Mouse (Mus musculus) layer of hippocampus, adult 18-20 months (tissue): ENCODE data around the gene Aff4. TPM values are rescaled to one million over a fixed set of nuclear protein-coding genes. Genes with fewer than 3 reads are reported as not detected.
A peak's percentile ranks its signal among the peaks of the same experiment; 100 is the strongest.

Experiments
- DNase-seq, 2 experiments: peaks; one replicate each; pipeline ENCODE4 v3.0.0; 2022; ENCODE audit warnings: low spot score in 2 of 2
- microRNA-seq, 2 experiments: library from miRNA; unstranded; fragments of <30 nt; microRNA quantifications; one replicate each; pipeline ENCODE4 v1.2.0; 2021
- total RNA-seq, 2 experiments: library from RNA; stranded (reverse); gene quantifications; 2 replicates each; pipeline ENCODE4 v1.2.3; 2021

Gene Aff4
- total RNA-seq, 2 experiments from 2014 or later: 236 to 237 TPM

DNA sequence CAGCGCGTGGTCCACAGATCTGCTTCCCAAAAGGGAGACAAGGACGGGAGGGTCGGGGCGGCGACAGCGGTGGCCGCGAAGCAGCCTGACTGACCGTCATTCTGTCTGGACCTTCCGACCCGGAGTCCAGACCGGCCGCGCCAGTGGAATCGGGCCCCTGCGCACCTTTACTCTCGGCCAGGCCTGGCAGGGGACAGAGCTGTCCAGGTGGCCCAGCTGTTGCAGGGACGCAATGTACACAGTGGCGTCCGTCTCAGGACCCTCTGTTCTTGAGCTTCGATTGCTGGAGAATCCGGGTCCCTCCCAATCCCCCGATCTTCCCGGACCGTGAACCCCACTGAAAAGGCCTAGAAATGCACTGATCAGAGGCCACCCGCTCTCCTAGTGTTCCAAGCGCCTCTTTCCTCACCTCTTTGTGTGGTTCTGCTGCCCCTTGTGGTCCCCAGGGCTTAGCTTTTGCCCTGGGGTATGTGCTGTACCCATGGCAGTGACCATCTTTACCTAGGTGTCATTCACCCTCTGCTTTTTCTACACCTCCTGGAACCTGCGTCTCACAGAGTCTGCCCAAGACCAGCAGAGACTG, 106.8 kb downstream of the Aff4 start:
- no peak for DNase-seq

DNA sequence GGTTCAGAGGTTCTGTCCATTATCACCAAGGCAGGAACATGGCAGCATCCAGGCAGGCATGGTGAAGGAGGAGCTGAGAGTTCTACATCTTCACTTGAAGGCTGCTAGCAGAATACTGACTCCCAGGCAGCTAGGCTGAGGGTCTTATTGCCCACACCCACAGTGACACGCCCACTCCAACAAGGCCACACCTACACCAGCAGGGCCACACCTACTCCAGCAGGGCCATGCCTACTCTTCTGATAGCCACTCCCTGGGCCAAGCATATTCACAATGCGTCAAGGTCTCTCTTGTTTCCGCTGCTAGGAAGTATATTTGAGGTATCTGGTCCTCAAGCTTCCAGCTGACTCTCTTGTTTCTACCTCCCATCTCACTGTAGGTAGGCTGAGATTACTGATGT, 108.4 kb downstream of the Aff4 start:
- DNase-seq: no peak

DNA sequence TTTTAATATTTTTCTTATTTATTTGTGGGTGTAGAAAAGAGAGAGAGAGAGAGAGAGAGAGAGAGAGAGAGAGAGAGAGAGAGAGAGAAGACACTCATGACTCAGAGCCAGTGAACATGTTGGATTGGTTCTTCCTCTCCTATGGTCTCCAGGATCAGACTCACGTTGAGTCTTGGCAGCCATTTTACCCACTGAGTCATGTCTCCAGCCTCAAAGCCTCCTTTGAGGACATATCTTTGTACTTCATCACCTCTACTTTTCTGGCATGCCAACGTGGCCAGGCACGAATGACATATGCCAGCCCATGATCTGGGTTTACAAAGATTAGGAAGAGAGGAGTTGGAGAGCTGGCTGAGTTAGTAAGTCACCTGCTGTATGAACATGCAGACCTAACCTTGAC, 109.6 kb downstream of the Aff4 start:
- no peak for DNase-seq

DNA sequence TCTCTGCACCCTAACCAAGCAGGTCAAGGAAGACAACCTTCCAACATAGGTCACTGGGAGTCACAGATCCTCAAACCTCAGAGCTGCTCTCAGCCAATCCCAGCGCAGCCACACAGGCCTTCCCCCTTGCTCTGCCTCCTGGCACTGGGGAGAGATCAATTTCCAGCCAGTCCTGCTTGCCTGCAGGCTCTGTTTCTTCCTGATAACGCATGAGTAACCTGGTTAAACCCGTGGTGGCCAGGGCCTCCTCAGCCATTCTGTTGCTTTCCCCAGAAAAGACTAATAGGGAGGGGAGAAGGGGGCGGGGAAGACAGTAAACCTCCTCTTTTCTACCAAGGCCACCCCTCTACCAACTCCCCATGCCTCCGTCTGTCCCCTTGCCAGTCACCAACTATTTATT, 111.1 kb downstream of the Aff4 start:
- DNase-seq: no peak

DNA sequence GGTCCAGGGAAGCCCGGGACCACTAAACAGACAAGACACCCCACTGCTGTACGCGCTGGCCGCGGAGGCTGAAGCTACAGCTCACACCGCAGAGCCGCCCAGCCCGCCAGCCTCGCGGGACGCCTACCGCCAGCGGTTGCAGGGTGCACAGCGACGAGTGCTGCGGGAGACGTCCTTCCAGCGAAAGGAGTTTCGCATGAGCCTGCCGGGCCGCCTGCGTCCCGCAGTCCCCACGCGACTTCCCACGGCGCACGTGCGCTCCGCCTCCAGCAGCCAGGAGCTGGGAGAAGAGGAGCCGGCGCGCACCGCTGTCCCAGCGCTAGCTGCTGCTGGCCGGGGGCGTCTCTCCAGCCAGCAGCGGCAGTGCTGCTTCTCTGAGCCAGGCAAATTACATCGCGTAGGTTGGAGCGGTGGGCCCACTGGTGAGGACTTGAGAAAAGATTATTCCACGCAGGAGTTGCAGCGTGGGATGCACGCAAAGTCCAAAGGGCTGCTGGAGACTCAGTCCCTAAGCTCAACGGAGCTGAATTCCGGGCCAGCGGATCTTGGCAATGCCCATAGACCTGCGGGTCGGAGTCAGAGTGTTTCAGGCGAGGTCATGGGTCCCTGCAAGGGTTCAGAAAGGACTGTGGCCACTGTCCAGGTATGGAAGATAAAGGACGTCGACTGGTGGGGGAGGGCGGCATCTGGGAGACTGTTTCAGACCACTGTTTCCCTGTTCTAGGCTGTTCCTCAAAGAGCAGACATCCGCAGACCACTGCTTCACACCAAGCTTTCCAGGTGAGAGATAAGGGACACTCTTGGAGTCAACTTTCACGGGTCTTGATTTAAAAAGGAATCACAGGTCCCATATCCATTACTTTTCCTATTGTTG, 113.2 kb downstream of the Aff4 start:
- DNase-seq: peak in 1 of 2 experiments; percentile 27

DNA sequence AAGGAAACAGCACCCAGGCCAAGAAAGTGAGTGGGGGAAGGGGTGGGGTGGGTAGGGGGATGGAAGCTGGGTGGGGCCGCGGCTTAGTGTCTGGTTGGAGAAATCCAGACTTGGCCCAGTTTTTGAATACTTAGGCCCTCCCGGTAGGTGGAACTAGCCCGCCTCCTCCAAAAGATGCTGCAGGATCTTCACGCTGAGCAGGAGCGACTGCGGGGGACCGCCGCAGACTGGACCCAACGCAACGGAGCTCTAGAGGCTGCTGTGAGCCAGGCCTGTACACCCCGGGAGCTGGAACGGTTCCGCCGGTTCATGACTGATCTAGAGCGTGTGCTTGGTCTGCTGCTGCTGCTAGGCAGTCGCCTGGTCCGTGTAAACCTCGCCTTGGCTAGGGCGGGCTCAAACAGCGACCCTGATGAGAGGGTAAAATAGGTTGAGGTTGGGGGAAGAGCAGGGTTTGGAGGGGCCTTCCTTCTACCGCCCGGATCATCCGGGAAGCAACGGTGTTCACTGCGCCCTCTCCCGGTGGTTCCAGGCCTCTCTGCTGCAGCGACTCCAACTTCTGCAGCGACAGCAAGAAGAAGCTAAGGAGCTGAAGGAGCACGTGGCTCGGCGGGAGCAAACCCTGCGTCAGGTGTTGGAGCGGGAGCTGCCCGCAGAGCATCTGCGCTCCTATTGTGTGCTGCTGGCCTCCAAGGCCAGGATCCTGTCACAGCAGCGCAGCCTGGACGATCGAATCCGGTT, 115.8 kb downstream of the Aff4 start:
- peak; percentile 71 to 88 for DNase-seq

DNA sequence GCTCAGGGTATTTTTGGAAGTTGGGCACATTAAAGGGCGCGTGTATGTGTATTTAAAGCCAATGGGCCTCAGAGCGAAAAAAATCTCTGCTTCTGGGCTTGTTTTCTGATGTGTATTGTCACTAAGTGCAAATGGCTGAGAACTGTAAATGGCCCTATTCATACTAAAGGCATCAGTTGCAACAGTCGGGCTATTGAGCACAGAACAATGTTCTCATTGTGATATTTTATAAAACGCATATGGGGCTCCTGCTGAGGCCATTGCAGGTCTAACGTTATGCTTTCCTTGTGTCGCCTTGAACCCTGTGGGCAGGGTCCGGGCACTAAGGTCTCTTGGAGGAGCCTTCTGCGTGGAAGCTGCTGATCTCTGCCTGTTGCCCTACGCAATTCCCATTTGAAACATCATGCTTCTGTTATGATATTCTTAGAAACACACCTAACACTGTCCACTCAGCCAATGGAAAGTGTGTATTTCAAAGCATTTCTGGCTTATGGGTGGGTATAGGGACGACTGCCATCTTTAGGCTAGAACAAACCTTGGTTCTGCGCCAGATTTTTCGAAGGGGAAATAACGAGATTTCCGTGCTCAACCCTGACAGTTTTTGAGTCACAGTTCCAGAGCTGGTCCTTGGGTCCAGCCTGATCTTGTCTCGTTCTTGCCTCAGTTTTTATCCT, 118.8 kb downstream of the Aff4 start:
- peak in 1 of 2 experiments; percentile 33 for DNase-seq

DNA sequence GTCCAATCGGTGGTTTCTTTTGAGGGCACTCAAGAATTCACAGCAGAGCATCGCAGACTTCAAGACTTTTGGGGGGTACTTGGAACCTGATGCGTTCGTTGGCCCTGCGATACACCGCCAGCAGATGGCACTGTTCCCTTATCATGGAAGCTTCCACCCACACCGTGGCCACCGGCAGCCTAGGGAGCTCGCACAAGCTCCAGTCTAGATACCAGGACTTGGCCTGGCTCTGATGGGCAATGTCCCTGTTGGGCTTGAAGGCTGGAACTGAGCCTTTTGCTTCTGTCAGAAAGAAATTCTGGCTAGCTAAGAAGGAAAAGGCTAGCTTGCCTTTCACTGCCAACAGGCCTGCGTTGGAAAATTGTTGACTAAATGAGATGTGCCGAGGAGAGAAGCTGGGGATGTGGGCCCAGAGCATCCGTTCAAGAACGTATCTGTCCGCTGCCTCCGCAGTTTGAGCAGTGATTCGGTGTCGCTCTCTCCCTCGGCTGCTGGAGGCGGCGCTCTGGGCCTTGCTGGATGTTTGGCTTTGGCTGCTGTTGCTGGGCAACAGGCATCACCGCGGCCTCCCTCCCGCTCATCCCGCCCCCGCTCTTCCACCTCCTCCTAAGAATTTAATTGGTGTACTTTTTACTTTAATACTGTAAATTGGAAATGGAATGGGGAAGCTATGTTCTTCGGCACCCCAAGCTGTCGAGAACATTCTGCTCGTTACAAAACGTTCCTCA, 119.5 kb downstream of the Aff4 start, which contains the start of gene Gm9837:
Gene Gm9837 (minus strand): TSS at position 512 of the 728 bp plus-strand sequence.
- peak; percentile 93 to 97 for DNase-seq

Small RNA genes lying within 50 kb of the gene (microRNA-seq; reads per million reads assigned to microRNA genes)
- 0 to 0.20 reads per million in 2 experiments for gene Mir6920

Other genes with a start within 250 kb of the Aff4 start
- gene Hspa4, start 50.4 kb upstream of the Aff4 start, total RNA-seq: 100 to 1,000 TPM; 178 to 180 TPM
- 10 to 100 TPM; 11.0 to 11.8 TPM for gene Zcchc10, start 26.2 kb upstream of the Aff4 start, total RNA-seq
- not detected for gene Leap2, start 72.3 kb downstream of the Aff4 start, total RNA-seq
- 100 to 1,000 TPM; 406 TPM for gene Uqcrq, start 80.0 kb downstream of the Aff4 start, total RNA-seq
- gene Gdf9, start 80.2 kb downstream of the Aff4 start, total RNA-seq: under 1 TPM; 0.56 to 0.74 TPM
- under 1 TPM; 0.13 to 0.27 TPM for gene Gm10447, start 106.3 kb downstream of the Aff4 start, total RNA-seq
- 1 to 10 TPM; 5.7 TPM for gene Shroom1, start 106.4 kb downstream of the Aff4 start, total RNA-seq
- under 1 TPM in 1 of 2 experiments, not detected in 1; 0.62 TPM for gene Gm9837, start 119.6 kb downstream of the Aff4 start, total RNA-seq
- 1 to 10 TPM; 2.3 to 2.5 TPM for gene Gm9945, start 129.3 kb downstream of the Aff4 start, total RNA-seq
- 100 to 1,000 TPM; 144 to 146 TPM for gene Sowaha, start 129.4 kb downstream of the Aff4 start, total RNA-seq
- 100 to 1,000 TPM; 262 to 269 TPM for gene Sept8, start 168.4 kb downstream of the Aff4 start, total RNA-seq
- gene Kif3a, start 216.5 kb downstream of the Aff4 start, total RNA-seq: 100 to 1,000 TPM; 121 to 127 TPM